Mouse (Mus musculus): ENCODE measurements around the gene Olfr698. TPM values are rescaled to one million over a fixed set of nuclear protein-coding genes. Genes with fewer than 3 reads are reported as not detected.
"Not testable (repeated sequence)": the region's sequence is repeated elsewhere in the genome, so short reads cannot be mapped to it uniquely, and the experiment has no call there.

Gene Olfr698
- not detected in 2 replicates for polyA plus RNA-seq (2015; fragmentation: Nextera tagmentation; extraction: Ambion mirVana)

DNA sequence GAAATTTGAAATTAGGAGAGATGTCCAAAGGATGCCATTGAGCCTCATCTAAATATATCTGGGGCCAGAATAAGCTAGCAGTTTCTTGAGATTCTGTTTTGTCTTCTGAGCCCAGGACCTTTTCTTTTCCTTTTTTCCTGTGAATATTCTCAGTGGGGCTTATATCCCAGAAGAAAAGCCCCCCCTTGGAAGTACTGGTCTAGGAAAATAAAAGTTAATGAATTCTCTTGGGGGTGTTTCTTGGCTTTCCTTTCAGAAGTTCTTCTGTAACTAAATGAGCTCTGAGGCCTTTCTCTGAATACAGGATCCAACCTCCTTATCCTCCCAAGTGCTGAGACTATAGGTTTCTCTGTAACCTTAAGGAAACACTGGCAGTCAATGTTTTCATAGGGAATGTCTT lies at the start of gene Olfr698:
Olfr698 (minus strand) TSS at position 101 of the 400 bp plus-strand sequence.
- no peaks in the 10 kb centered on the region for H3K36me3 ChIP-seq
- H3K4me2 ChIP-seq, result no peak within 1 kb of the TSS
- no peak within 1 kb of the TSS for H3K27ac ChIP-seq
- no peaks in the 10 kb centered on the region for H3K9me3 ChIP-seq (replicated peaks)
- ATAC-seq (replicated peaks; ENCODE audit: insufficient number of reproducible peaks, insufficient read depth, low FRiP score, low read depth), result no peak
- no peak within 1 kb of the TSS for H3K9ac ChIP-seq
- H3K27me3 ChIP-seq, result no peaks in the 10 kb centered on the region
- H3K4me3 ChIP-seq, result no peak within 1 kb of the TSS
- no peaks in the 10 kb centered on the region for H3K4me1 ChIP-seq (replicated peaks)

DNA sequence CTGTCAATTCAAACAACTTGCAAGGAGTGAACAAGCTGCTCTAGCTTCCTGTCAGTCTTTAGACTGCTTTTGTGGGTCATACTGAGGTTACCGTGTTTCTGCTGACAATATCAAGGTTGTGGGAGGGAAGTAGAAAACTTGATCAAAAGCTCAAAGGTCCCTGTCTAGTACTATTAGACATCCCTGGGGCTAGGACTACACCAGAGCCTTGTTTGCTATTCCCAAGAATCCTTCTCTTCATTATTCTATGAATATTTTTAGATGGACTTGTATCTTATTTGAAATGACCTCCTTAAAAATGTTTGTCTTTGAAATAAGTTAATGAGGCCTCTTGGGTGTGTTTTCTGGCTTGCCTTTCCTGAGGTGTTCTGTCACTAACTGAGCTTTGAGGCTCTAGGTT lies 37.9 kb upstream of the Olfr698 start, which contains the start of gene Olfr699:
Olfr699 (minus strand) TSS at position 101 of the 400 bp plus-strand sequence.
- ATAC-seq (replicated peaks; ENCODE audit: insufficient number of reproducible peaks, insufficient read depth, low FRiP score, low read depth), result no peak
- H3K4me1 ChIP-seq (replicated peaks), result no peaks in the 10 kb centered on the region
- no peak within 1 kb of the TSS for H3K4me3 ChIP-seq
- H3K27me3 ChIP-seq, result no peaks in the 10 kb centered on the region
- no peak within 1 kb of the TSS for H3K4me2 ChIP-seq
- no peaks in the 10 kb centered on the region for H3K9me3 ChIP-seq (replicated peaks)
- H3K27ac ChIP-seq, result no peak within 1 kb of the TSS
- no peaks in the 10 kb centered on the region for H3K36me3 ChIP-seq
- no peak within 1 kb of the TSS for H3K9ac ChIP-seq
- 52% methylated on average over 1 of the region's 1 CpGs for WGBS

DNA sequence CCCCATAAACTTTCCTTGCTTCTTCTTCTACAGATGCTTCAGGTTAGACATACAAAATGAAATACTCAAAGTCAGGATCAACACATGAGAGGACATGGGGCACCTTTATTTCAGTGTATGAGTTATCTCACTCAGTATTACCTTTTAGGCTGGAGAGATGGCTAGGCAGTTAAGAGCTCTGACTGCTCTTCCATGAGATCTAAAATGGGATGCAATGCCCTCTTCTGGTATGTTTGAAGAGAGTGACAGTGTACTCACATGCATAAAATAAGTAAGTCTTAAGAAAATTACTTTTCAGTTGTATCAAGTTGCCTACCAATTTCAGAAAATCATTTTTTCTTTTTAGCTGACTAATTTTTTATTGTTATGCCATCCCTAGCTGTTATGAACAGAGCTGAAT lies 33.1 kb upstream of the Olfr698 start:
- no peaks in the 10 kb centered on the region for H3K9me3 ChIP-seq (replicated peaks)
- H3K4me1 ChIP-seq (replicated peaks), result no peaks in the 10 kb centered on the region
- no peak overlapping the region for H3K27ac ChIP-seq
- no peaks in the 10 kb centered on the region for H3K36me3 ChIP-seq
- no peak overlapping the region for H3K4me3 ChIP-seq
- no peak for ATAC-seq (replicated peaks; ENCODE audit: insufficient number of reproducible peaks, insufficient read depth, low FRiP score, low read depth)
- H3K27me3 ChIP-seq, result no peaks in the 10 kb centered on the region
- H3K9ac ChIP-seq, result no peak overlapping the region
- H3K4me2 ChIP-seq, result no peak overlapping the region

DNA sequence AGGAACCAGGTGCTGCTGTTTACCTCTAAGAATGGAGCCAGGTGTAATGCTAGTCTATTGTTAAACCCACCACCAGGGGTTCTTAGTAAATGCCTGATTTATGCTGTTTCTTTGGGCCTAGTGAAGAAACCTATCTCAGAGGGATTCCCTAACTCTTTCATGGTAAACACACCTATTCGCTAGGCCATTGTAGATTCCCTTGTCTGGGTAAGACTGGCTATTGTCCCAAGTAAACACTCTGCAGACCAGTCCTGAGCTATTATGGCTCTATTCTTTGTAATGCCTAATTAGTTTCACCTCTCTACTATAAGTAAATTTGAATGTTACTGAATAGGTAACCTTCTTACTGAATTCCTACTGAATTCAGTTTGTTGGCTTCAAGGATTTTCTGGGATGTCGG lies 5.8 kb upstream of the Olfr698 start:
- H3K4me3 ChIP-seq; H3K36me3 ChIP-seq; H3K4me1 ChIP-seq (replicated peaks); H3K27me3 ChIP-seq; H3K27ac ChIP-seq; H3K9me3 ChIP-seq (replicated peaks); ATAC-seq (replicated peaks; ENCODE audit: insufficient number of reproducible peaks, insufficient read depth, low FRiP score, low read depth); H3K4me2 ChIP-seq; H3K9ac ChIP-seq: not testable (repeated sequence)
- 89% methylated on average over 2 of the region's 2 CpGs for WGBS

DNA sequence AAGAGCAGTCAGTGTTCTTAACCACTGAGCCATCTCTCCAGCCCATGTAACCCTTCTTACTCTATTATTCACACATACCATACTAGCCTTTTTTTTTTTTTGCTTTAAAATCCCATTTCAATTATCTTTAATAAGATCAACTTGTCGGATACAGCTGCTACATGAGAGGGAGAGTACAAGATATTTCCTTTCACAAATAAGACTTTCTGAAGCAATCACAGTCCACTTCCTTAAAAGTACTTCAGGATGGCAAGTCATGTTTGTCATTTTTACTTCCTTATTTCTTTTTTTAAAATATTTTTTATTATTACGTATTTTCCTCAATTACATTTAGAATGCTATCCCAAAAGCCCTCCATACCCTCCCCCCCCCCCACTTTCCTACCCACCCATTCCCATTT lies 3.6 kb upstream of the Olfr698 start:
- H3K36me3 ChIP-seq, result no peaks in the 10 kb centered on the region
- ATAC-seq (replicated peaks; ENCODE audit: insufficient number of reproducible peaks, insufficient read depth, low FRiP score, low read depth), result no peak
- H3K4me1 ChIP-seq (replicated peaks), result no peaks in the 10 kb centered on the region
- no peaks in the 10 kb centered on the region for H3K27me3 ChIP-seq
- H3K27ac ChIP-seq, result no peak overlapping the region
- H3K4me3 ChIP-seq, result no peak overlapping the region
- WGBS, result 77% methylated on average over 2 of the region's 2 CpGs
- H3K9ac ChIP-seq, result no peak overlapping the region
- no peaks in the 10 kb centered on the region for H3K9me3 ChIP-seq (replicated peaks)
- H3K4me2 ChIP-seq, result no peak overlapping the region

DNA sequence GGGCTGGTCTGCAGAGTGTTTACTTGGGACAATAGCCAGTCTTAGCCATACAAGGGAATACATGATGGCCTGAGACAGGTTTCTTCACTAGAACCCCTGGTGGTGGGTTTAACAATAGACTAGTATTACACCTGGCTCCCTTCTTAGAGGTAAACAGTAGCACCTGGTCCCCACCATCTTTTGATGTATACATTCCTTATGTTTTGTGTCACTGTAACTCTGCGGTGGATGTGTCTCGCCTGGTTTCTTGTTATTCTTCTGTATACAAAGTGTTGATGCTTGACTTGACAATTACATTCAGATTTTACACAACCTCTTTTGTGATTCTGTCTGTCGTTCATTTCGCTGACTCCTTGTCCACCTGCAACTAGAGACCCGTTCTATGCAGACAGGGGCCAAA lies 9.4 kb downstream of the Olfr698 start:
- Histone ChIP-seq H3K4me2 (no peak overlapping the region), H3K36me3 (no peaks in the 10 kb centered on the region), H3K9ac (no peak overlapping the region), H3K27me3 (no peaks in the 10 kb centered on the region), H3K4me3 (no peak overlapping the region), H3K4me1 (replicated peaks) (no peaks in the 10 kb centered on the region), H3K27ac (no peak overlapping the region), H3K9me3 (replicated peaks) (no peaks in the 10 kb centered on the region)
- WGBS, result 84% methylated on average over 5 of the region's 5 CpGs
- no peak for ATAC-seq (replicated peaks; ENCODE audit: insufficient number of reproducible peaks, insufficient read depth, low FRiP score, low read depth)

DNA sequence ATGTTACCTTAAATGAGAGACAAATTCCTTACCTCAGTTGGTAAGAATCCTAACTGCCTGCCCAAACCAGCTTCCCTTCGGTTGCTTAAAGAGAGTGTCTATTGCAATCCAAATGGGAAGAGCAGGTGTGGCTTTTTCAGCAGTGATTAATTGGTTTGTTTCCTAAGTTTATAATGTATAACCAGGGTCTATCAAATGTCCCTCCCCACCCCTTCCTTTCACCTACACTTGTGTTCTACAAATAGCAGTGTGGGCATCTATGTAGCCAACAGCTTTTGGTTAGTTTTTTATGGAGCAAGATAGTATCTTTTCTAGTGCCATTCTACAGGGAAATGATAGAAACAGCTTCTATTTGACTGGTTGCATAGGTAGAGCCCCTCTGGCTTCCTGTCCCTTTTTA lies 12.9 kb downstream of the Olfr698 start, which contains the start of gene Olfr697:
Olfr697 (minus strand) TSS at position 101 of the 400 bp plus-strand sequence.
- ATAC-seq (replicated peaks; ENCODE audit: insufficient number of reproducible peaks, insufficient read depth, low FRiP score, low read depth), result no peak
- Histone ChIP-seq H3K27ac (no peak within 1 kb of the TSS), H3K9me3 (replicated peaks) (no peaks in the 10 kb centered on the region), H3K4me1 (replicated peaks) (no peaks in the 10 kb centered on the region), H3K36me3 (no peaks in the 10 kb centered on the region), H3K4me3 (no peak within 1 kb of the TSS), H3K9ac (no peak within 1 kb of the TSS), H3K27me3 (no peaks in the 10 kb centered on the region), H3K4me2 (no peak within 1 kb of the TSS)
- 71% methylated on average over 1 of the region's 1 CpGs for WGBS

DNA sequence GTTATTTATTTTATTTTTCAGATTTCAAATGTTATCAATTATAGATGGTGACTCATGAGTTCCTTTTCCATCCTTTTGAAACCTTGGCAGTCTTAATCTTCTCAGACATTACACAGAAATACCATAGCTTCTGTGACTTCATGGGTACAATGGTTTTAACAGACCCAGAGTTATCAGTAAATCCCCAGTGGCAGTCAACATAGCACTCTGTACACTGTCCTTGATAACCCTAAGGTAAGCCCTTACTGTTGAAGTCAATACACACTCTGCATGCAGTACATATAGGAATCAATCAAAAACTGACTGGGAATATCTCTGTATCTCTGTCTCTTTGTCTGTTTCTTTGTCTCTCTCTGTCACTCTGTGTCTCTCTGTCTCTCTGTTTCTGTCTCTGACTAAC lies 18.2 kb downstream of the Olfr698 start:
- Histone ChIP-seq H3K27ac (no peak overlapping the region), H3K36me3 (no peaks in the 10 kb centered on the region), H3K4me1 (replicated peaks) (no peaks in the 10 kb centered on the region), H3K9me3 (replicated peaks) (no peaks in the 10 kb centered on the region), H3K4me3 (no peak overlapping the region), H3K27me3 (no peaks in the 10 kb centered on the region), H3K4me2 (no peak overlapping the region), H3K9ac (no peak overlapping the region)
- no peak for ATAC-seq (replicated peaks; ENCODE audit: insufficient number of reproducible peaks, insufficient read depth, low FRiP score, low read depth)

DNA sequence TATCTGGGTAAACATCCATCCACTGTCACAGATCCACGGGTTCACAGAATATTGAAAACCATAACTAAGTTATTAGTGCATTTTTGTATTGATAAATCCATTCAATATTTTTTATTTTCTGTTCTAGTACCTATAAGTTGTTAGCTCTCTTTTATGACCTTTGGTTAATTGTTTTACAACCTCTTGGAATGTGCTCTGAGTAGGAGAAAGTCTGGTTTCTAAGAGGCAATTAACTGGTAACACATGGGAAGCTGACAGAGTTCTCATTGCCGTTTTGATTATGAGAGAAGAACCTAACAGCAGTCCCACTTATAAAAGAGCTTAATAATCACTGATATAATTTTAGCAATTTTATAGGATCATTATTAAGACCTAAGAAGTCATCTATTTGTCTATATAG lies 21.5 kb downstream of the Olfr698 start:
- no peak overlapping the region for H3K4me2 ChIP-seq
- WGBS, result 59% methylated on average over 2 of the region's 2 CpGs
- H3K36me3 ChIP-seq, result no peaks in the 10 kb centered on the region
- H3K4me1 ChIP-seq (replicated peaks), result no peaks in the 10 kb centered on the region
- no peak for ATAC-seq (replicated peaks; ENCODE audit: insufficient number of reproducible peaks, insufficient read depth, low FRiP score, low read depth)
- no peak overlapping the region for H3K4me3 ChIP-seq
- H3K27me3 ChIP-seq, result no peaks in the 10 kb centered on the region
- H3K9ac ChIP-seq, result no peak overlapping the region
- no peak overlapping the region for H3K27ac ChIP-seq
- no peaks in the 10 kb centered on the region for H3K9me3 ChIP-seq (replicated peaks)

DNA sequence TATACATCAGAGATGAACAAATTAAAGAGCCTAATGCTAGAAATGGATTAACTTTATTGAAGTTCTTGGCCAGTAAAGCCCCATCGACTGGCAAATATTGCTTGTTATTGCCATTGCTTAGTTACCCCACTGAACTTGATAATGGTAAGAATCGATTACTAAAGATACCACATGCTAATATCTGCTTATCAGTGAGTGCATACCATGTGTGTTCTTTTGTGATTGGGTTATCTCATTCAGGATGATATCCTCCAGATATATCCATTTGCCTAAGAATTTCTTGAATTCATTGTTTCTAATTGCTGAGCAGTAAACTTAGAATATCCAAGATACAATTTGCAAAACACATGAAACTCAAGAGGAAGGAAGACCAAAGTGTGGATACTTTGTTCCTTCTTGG lies 29.5 kb downstream of the Olfr698 start:
- 73% methylated on average over 2 of the region's 2 CpGs for WGBS
- H3K9ac ChIP-seq; ATAC-seq (replicated peaks; ENCODE audit: insufficient number of reproducible peaks, insufficient read depth, low FRiP score, low read depth); H3K27me3 ChIP-seq; H3K9me3 ChIP-seq (replicated peaks); H3K27ac ChIP-seq; H3K36me3 ChIP-seq; H3K4me2 ChIP-seq; H3K4me3 ChIP-seq; H3K4me1 ChIP-seq (replicated peaks): not testable (repeated sequence)

DNA sequence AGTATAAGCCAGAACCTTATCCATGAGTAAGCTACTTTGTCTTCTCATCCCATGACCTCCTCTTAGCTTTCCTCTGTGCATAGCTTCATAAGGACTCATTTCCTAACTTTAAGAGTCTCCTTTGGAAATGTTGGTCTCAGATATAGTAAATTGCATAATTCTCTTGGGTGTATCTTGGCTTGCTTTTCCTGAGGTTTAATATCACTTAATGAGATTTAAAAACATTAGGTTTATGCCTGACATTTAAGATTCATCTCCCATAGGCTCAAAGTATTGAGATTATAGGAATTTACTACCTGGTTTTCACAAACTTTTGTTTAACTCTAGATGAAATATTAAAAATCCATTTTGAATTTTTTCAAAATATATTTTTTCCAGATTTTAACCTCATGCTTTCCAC lies 38.9 kb downstream of the Olfr698 start, which contains the start of gene Olfr695:
Olfr695 (minus strand) TSS at position 101 of the 400 bp plus-strand sequence.
- no peak within 1 kb of the TSS for H3K9ac ChIP-seq
- no peaks in the 10 kb centered on the region for H3K9me3 ChIP-seq (replicated peaks)
- H3K4me3 ChIP-seq, result no peak within 1 kb of the TSS
- no peaks in the 10 kb centered on the region for H3K4me1 ChIP-seq (replicated peaks)
- no peaks in the 10 kb centered on the region for H3K36me3 ChIP-seq
- no peaks in the 10 kb centered on the region for H3K27me3 ChIP-seq
- H3K4me2 ChIP-seq, result no peak within 1 kb of the TSS
- no peak for ATAC-seq (replicated peaks; ENCODE audit: insufficient number of reproducible peaks, insufficient read depth, low FRiP score, low read depth)
- H3K27ac ChIP-seq, result no peak within 1 kb of the TSS

DNA sequence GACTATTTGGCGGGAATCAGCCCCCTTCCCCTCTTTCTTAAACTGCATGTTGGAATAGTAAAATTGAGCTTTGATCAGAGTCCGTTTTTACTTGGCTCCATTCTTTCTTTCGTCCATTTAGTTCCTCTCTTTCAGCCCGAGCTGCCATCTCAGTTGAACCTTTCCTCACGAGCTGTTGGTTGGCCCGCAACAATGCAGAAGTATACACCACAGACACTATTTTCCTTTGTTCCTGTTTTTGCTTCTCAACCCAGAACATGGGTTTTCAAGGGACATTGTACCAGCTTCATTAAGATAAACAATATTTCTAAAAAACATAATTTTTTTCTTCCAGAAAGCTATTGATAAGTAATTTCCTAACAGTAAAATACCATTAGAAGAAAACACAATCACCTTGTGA lies 43.7 kb downstream of the Olfr698 start:
- Histone ChIP-seq H3K4me1 (replicated peaks) (no peaks in the 10 kb centered on the region), H3K4me3 (no peak overlapping the region), H3K9me3 (replicated peaks) (no peaks in the 10 kb centered on the region), H3K27ac (no peak overlapping the region), H3K36me3 (no peaks in the 10 kb centered on the region), H3K4me2 (no peak overlapping the region), H3K9ac (no peak overlapping the region), H3K27me3 (no peaks in the 10 kb centered on the region)
- 76% methylated on average over 6 of the region's 6 CpGs for WGBS
- no peak for ATAC-seq (replicated peaks; ENCODE audit: insufficient number of reproducible peaks, insufficient read depth, low FRiP score, low read depth)
